In genomic region chr5:125675623-125676022, GRCm38 (mm10) we compare ENCODE assay signal across 8 mouse cellular contexts.
A peak's percentile ranks its signal among the peaks of the same experiment; 100 is the strongest.
DNase-seq lines count a peak whose midpoint lies in the region; ATAC-seq and TF ChIP-seq lines count a peak whose summit lies in the region.

No protein-coding gene starts in this region.

- no peak for TF ChIP-seq CTCF in kidney, postnatal 0 days (IDR thresholded peaks at IDR 0.05; ENCODE audit: low read depth)

- ATAC-seq in kidney, postnatal 0 days (replicated peaks; ENCODE audit: low FRiP score, low read depth): peak; percentile 29; the same call in 1 of the 2 replicates

- WGBS in kidney, postnatal 0 days: 44% methylated on average over 13 of the region's 13 CpGs
- WGBS in hindbrain, embryonic 10.5 days: 28% methylated on average over 13 of the region's 13 CpGs

- no peaks in the 10 kb centered on the region for H3K36me3 ChIP-seq in kidney, postnatal 0 days (ENCODE audit: insufficient read depth, low read length)
- H3K36me3 ChIP-seq in hindbrain, embryonic 10.5 days: no peaks in the 10 kb centered on the region

- H3K27me3 ChIP-seq in kidney, postnatal 0 days (ENCODE audit: insufficient read depth, low read length): no peaks in the 10 kb centered on the region
- no peaks in the 10 kb centered on the region for H3K27me3 ChIP-seq in hindbrain, embryonic 10.5 days (ENCODE audit: insufficient read depth, poor library complexity, severe bottlenecking)

- no peak overlapping the region for H3K27ac ChIP-seq in kidney, postnatal 0 days
- H3K27ac ChIP-seq in hindbrain, embryonic 10.5 days: no peak overlapping the region

- H3K9ac ChIP-seq in kidney, postnatal 0 days (ENCODE audit: low read depth, low read length): no peak overlapping the region

- DNase-seq in kidney, postnatal 0 days (ENCODE audit: low spot score): peak; percentile 4
- DNase-seq in kidney, postnatal 14 days: no peak
- peak; percentile 42 for DNase-seq in hindbrain, embryonic 10.5 days (ENCODE audit: low spot score)
- peak; percentile 73 to 86 for DNase-seq in left cerebral cortex, postnatal 25 days (ENCODE audit: low spot score in 2 of 2)
- DNase-seq in right cerebral cortex, postnatal 25 days: peak; percentile 65
- DNase-seq in heart, postnatal 14 days: no peak
- DNase-seq in kidney, adult 9 months: no peak
- no peak for DNase-seq in kidney, adult 18-20 months

- H3K4me2 ChIP-seq in kidney, postnatal 0 days (ENCODE audit: low read length): no peak overlapping the region

- no peaks in the 10 kb centered on the region for H3K4me1 ChIP-seq in kidney, postnatal 0 days (replicated peaks; ENCODE audit: insufficient read depth, low read length)
- H3K4me1 ChIP-seq in hindbrain, embryonic 10.5 days (replicated peaks): peaks cover 12% of the 10 kb centered on the region

- no peak overlapping the region for H3K4me3 ChIP-seq in kidney, postnatal 0 days (replicated peaks; ENCODE audit: low read depth, low read length)
- no peak overlapping the region for H3K4me3 ChIP-seq in hindbrain, embryonic 10.5 days

- intact Hi-C loops in left cerebral cortex, postnatal 25 days (cut with DNase I): no loop called here
- intact Hi-C loops in heart, postnatal 14 days (cut with DNase I): no loop called here

- H3K9me3 ChIP-seq in kidney, postnatal 0 days (replicated peaks; ENCODE audit: low read length): no peaks in the 10 kb centered on the region
- no peaks in the 10 kb centered on the region for H3K9me3 ChIP-seq in hindbrain, embryonic 10.5 days

Comparison
In these comparisons a context has a peak if more than half of its experiments do, and no peak if none do; other contexts are left out.
1. DNase-seq: peak in kidney, postnatal 0 days (single experiment), hindbrain, embryonic 10.5 days (single experiment), left cerebral cortex, postnatal 25 days (2 of 2) and right cerebral cortex, postnatal 25 days (single experiment); none in kidney, postnatal 14 days (single experiment), heart, postnatal 14 days (0 of 2), kidney, adult 9 months (single experiment) and kidney, adult 18-20 months (single experiment).